Mouse (Mus musculus) olfactory bulb, adult 2 months (tissue): Measurements from ENCODE around the gene Pgm2l1. TPM values are rescaled to one million over a fixed set of nuclear protein-coding genes. Genes with fewer than 3 reads are reported as not detected.

Experiments
- H3K27ac ChIP-seq: fragments of 200-500 bp; 2 replicates; pipeline ENCODE4 v1.5.1; 2012; ENCODE audit warnings: low read depth, low read length; ENCODE audit not compliant: insufficient read depth
- H3K4me1 ChIP-seq: fragments of 200-500 bp; 2 replicates; pipeline ENCODE4 v1.6.1; 2012; ENCODE audit warnings: low read length; ENCODE audit not compliant: control insufficient read depth, insufficient read depth
- H3K4me3 ChIP-seq: fragments of 200-500 bp; 2 replicates; pipeline ENCODE4 v1.5.1; 2012; ENCODE audit warnings: mild to moderate bottlenecking, low read depth, low read length, moderate library complexity; ENCODE audit not compliant: insufficient read depth
- CTCF ChIP-seq: fragments of 200-500 bp; IDR thresholded peaks from 2 replicates; pipeline ENCODE4 v1.5.1; 2012; ENCODE audit warnings: low read depth, mild to moderate bottlenecking, low read length, moderate library complexity; ENCODE audit not compliant: insufficient read depth
- POLR2A ChIP-seq: fragments of 200-500 bp; IDR thresholded peaks from 2 replicates; pipeline ENCODE4 v1.6.1; 2012; ENCODE audit warnings: mild to moderate bottlenecking, low read depth, low read length, moderate library complexity; ENCODE audit not compliant: insufficient read depth
- WGBS: fragments of 180-500 bp; shearing (Covaris S2); methylation state at CpG from one replicate; pipeline ENCODE4 v1.1.7; 2018; 5-methylcytosine and 5-hydroxymethylcytosine counted together
- polyA plus RNA-seq: library from polyadenylated mRNA; stranded (reverse); fragments of >200 nt; gene quantifications from 2 replicates; pipeline ENCODE4 v1.2.4, GENCODE M21; 2012; ENCODE audit warnings: low replicate concordance; ENCODE audit not compliant: missing spikeins, insufficient read depth, insufficient read length

Pgm2l1 gene
- polyA plus RNA-seq, 1 experiment = not detected

DNA sequence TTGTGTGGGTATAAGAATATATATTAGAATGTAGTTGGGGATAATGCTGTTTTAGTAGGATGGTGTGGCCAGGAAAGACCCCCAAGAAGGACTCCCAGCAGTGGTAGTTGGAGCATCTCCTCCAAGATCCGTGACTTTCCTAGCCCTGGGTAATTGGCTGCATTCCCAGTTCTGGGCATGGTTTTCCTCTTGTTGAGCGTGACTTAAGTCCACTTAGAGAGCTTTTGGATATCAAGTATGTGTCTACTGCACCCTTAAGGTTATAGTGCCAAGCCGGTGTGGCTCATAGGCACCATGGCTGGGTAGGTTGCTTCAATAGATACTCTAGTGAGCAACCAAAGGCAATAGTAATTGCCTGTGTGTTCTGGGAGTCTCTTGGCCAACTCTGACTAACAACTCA lies 96.5 kb downstream of the Pgm2l1 start:
- WGBS = 54% methylated on average over 3 of the region's 3 CpGs
- Histone ChIP-seq H3K27ac (no peak overlapping the region), H3K4me3 (no peak overlapping the region), H3K4me1 (no peaks in the 10 kb centered on the region)
- TF ChIP-seq CTCF = no peak
- no peak for TF ChIP-seq POLR2A

DNA sequence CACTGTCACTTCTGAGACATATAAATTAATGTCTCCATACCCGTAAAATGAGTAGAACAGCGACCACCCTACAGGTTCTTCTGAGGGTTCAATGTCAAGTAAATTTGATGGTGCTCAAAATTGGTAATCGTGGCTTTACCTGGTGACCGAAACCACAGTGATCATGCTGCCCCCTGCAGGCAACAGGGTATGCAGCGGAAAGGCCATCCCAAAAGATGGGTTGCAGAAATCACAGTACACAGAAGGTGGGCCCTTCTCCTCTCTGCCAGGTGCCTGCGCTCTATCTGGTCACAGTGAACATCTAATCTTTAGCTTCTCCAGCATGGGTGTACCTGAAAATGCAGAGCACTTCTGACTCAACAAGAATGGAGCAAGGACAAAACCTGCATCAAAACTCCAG lies 98.3 kb downstream of the Pgm2l1 start:
- no peak overlapping the region for H3K4me3 ChIP-seq
- H3K27ac ChIP-seq = no peak overlapping the region
- TF ChIP-seq CTCF (peak; percentile 54), POLR2A (no peak)
- 70% methylated on average over 6 of the region's 6 CpGs for WGBS
- H3K4me1 ChIP-seq = no peaks in the 10 kb centered on the region

- TF ChIP-seq POLR2A = no peak
- no peak for TF ChIP-seq CTCF
- no peak overlapping the region for H3K27ac ChIP-seq
- WGBS = 86% methylated on average over 7 of the region's 7 CpGs
- H3K4me1 ChIP-seq = no peaks in the 10 kb centered on the region
- H3K4me3 ChIP-seq = no peak overlapping the region
Observed at GRCm38 (mm10) chr7:100327514-100327913, 100.3 kb downstream of the Pgm2l1 start.

Other genes with a start within 250 kb of the Pgm2l1 start
- gene Rnf169, start 246.9 kb upstream of the Pgm2l1 start, polyA plus RNA-seq = 42.4 TPM in 1 of 2 replicates, not detected in the other
- gene Chrdl2, start 221.2 kb upstream of the Pgm2l1 start, polyA plus RNA-seq = not detected in 2 replicates
- not detected in 2 replicates for gene Pold3, start 105.8 kb upstream of the Pgm2l1 start, polyA plus RNA-seq
- not detected in 2 replicates for gene Lipt2, start 68.1 kb upstream of the Pgm2l1 start, polyA plus RNA-seq
- gene Kcne3, start 50.9 kb upstream of the Pgm2l1 start, polyA plus RNA-seq = not detected in 2 replicates
- gene P4ha3, start 58.1 kb downstream of the Pgm2l1 start, polyA plus RNA-seq = not detected in 2 replicates
- 279 TPM in 1 of 2 replicates, not detected in the other for gene C2cd3, start 144.8 kb downstream of the Pgm2l1 start, polyA plus RNA-seq
- not detected in 2 replicates for gene Ppme1, start 144.9 kb downstream of the Pgm2l1 start, polyA plus RNA-seq
- not detected in 2 replicates for gene Ucp3, start 245.6 kb downstream of the Pgm2l1 start, polyA plus RNA-seq